ENCODE assay signal across 16 mouse cellular contexts in the genomic region with DNA sequence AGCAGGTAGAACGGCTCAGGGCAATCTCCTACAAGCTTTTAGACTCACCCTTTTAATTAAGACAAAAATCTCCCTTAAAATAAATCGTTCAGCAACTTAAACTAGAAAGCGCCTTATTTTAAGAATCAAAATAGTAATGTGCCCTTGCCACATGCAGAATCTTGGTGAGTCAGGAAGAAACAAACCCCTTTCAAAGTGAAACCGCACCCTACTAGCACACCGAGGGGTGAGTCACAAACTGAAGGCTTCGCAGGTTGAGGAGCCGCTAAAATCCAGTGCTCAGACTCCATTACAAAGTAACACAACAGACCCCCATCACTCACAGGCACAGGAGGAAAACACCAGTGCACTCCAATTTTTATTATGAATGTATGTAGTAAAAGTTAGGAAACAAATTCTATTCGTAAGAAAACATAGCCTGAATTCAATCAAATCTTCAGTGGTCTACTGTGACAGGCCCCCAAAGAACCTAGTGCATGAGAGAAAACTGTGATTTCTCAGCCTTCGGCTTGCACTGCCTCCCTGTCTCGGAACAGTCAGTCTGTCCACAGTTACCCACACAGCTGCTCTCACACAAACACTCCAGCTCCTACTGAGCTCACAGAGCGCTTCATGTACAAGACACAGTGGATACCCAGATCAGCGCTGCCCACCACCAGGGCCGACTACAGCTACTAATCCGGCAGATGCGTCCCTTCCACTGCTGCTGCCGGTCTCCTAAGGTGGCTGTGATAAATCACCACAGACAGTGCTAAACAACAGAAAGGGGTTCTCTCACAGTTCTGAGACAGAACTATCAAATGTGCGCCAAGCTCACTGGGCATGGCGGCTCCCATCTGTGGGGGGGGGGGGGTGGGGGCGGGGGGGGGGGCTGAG. TPM values are rescaled to one million over a fixed set of nuclear protein-coding genes. Genes with fewer than 3 reads are reported as not detected.
DNase-seq lines count a peak whose midpoint lies in the region; ATAC-seq lines count a peak whose summit lies in the region.
"Had no signal": no experiment of that assay in that cellular context is flagged by ENCODE, and none has a peak within 500 bp of the region (broad histone marks: within the 10 kb centered on the region; RNA-seq: fewer than 3 reads in every experiment).

No protein-coding gene starts in this region.

- DNase-seq in hindbrain, embryonic 11.5 days (ENCODE audit: low spot score): no peak
- DNase-seq in midbrain, embryonic 10.5 days (ENCODE audit: low spot score): no peak
- peak; percentile 66 for DNase-seq in brain, adult 2 months (ENCODE audit: low read depth, low spot score)
- DNase-seq: cerebellum, adult 8-10 months; heart, adult 11 months; heart, postnatal 14 days; kidney, adult 2 months; lung, postnatal 10 days; right cerebral cortex, postnatal 25 days had no signal

- no peaks in the 10 kb centered on the region for H3K27me3 ChIP-seq in hindbrain, embryonic 11.5 days (ENCODE audit: control insufficient read depth, insufficient read depth, low read length)
- no peaks in the 10 kb centered on the region for H3K27me3 ChIP-seq in hindbrain, embryonic 16.5 days (replicated peaks; ENCODE audit: control insufficient read depth, insufficient read depth, low read length)
- no peaks in the 10 kb centered on the region for H3K27me3 ChIP-seq in midbrain, embryonic 13.5 days
- H3K27me3 ChIP-seq in midbrain, embryonic 10.5 days (ENCODE audit: low read depth, poor library complexity, severe bottlenecking): no peaks in the 10 kb centered on the region
- no peaks in the 10 kb centered on the region for H3K27me3 ChIP-seq in neural tube, embryonic 14.5 days (ENCODE audit: control insufficient read depth, insufficient read depth, low read length)
- no peaks in the 10 kb centered on the region for H3K27me3 ChIP-seq in forebrain, embryonic 16.5 days (replicated peaks; ENCODE audit: control insufficient read depth, insufficient read depth, low read length)
- H3K27me3 ChIP-seq: forebrain, embryonic 15.5 days had no signal

- H3K27ac ChIP-seq in hindbrain, embryonic 11.5 days (ENCODE audit: low read depth, low read length): 0 out of 2 replicates have a peak overlapping the region, but pooled peaks have one; percentile 17
- H3K27ac ChIP-seq in hindbrain, embryonic 16.5 days (ENCODE audit: low read depth, low read length): no peak overlapping the region
- H3K27ac ChIP-seq in midbrain, embryonic 13.5 days: no peak overlapping the region
- H3K27ac ChIP-seq in midbrain, embryonic 10.5 days (replicated peaks): no peak overlapping the region
- H3K27ac ChIP-seq in neural tube, embryonic 14.5 days (ENCODE audit: low read depth, low read length): no peak overlapping the region; the same call in 1 of the 2 replicates
- no peak overlapping the region for H3K27ac ChIP-seq in forebrain, embryonic 16.5 days (ENCODE audit: low read length)
- H3K27ac ChIP-seq: forebrain, embryonic 15.5 days had no signal

- no peaks in the 10 kb centered on the region for H3K4me1 ChIP-seq in hindbrain, embryonic 11.5 days (replicated peaks; ENCODE audit: control insufficient read depth, insufficient read depth, low read length)
- peaks cover 10% of the 10 kb centered on the region for H3K4me1 ChIP-seq in hindbrain, embryonic 16.5 days (ENCODE audit: control insufficient read depth, insufficient read depth, low read depth, low read length)
- peaks cover 26% of the 10 kb centered on the region for H3K4me1 ChIP-seq in midbrain, embryonic 13.5 days (replicated peaks)
- peaks cover 39% of the 10 kb centered on the region for H3K4me1 ChIP-seq in midbrain, embryonic 10.5 days
- peaks cover 24% of the 10 kb centered on the region for H3K4me1 ChIP-seq in neural tube, embryonic 14.5 days (ENCODE audit: control insufficient read depth, insufficient read depth, low read length)
- peaks cover 12% of the 10 kb centered on the region for H3K4me1 ChIP-seq in forebrain, embryonic 16.5 days (replicated peaks; ENCODE audit: control insufficient read depth, insufficient read depth, low read length)

- WGBS in hindbrain, embryonic 11.5 days: 70% methylated on average over 18 of the region's 19 CpGs
- 59% methylated on average over 17 of the region's 19 CpGs for WGBS in hindbrain, embryonic 16.5 days
- 73% methylated on average over 18 of the region's 19 CpGs for WGBS in midbrain, embryonic 13.5 days
- 80% methylated on average over 19 of the region's 19 CpGs for WGBS in midbrain, embryonic 10.5 days
- WGBS in neural tube, embryonic 14.5 days: 54% methylated on average over 17 of the region's 19 CpGs
- 75% methylated on average over 17 of the region's 19 CpGs for WGBS in forebrain, embryonic 16.5 days

- no peaks in the 10 kb centered on the region for H3K36me3 ChIP-seq in hindbrain, embryonic 11.5 days (ENCODE audit: control insufficient read depth, insufficient read depth, low read length)
- H3K36me3 ChIP-seq in hindbrain, embryonic 16.5 days (ENCODE audit: control insufficient read depth, insufficient read depth, low read length): no peaks in the 10 kb centered on the region
- no peaks in the 10 kb centered on the region for H3K36me3 ChIP-seq in midbrain, embryonic 13.5 days
- no peaks in the 10 kb centered on the region for H3K36me3 ChIP-seq in midbrain, embryonic 10.5 days
- no peaks in the 10 kb centered on the region; the same call in 1 of the 2 replicates for H3K36me3 ChIP-seq in neural tube, embryonic 14.5 days (ENCODE audit: control insufficient read depth, insufficient read depth, low read length)
- no peaks in the 10 kb centered on the region for H3K36me3 ChIP-seq in forebrain, embryonic 16.5 days (ENCODE audit: control insufficient read depth, insufficient read depth)
- H3K36me3 ChIP-seq: forebrain, embryonic 15.5 days had no signal

- H3K9ac ChIP-seq in hindbrain, embryonic 11.5 days (ENCODE audit: low read depth, low read length): no peak overlapping the region
- H3K9ac ChIP-seq in hindbrain, embryonic 16.5 days (ENCODE audit: low read depth, low read length): no peak overlapping the region
- H3K9ac ChIP-seq in midbrain, embryonic 13.5 days (replicated peaks): 0 out of 2 replicates have a peak overlapping the region, but pooled peaks have one; percentile 33
- no peak overlapping the region for H3K9ac ChIP-seq in neural tube, embryonic 14.5 days (replicated peaks; ENCODE audit: low read depth, low read length)
- no peak overlapping the region for H3K9ac ChIP-seq in forebrain, embryonic 16.5 days (replicated peaks; ENCODE audit: low read depth, low read length)
- H3K9ac ChIP-seq: forebrain, embryonic 15.5 days had no signal

- no peaks in the 10 kb centered on the region for H3K9me3 ChIP-seq in hindbrain, embryonic 11.5 days (ENCODE audit: control insufficient read depth, low read length)
- no peaks in the 10 kb centered on the region for H3K9me3 ChIP-seq in hindbrain, embryonic 16.5 days (ENCODE audit: control insufficient read depth, low read length)
- no peaks in the 10 kb centered on the region for H3K9me3 ChIP-seq in midbrain, embryonic 13.5 days
- no peaks in the 10 kb centered on the region for H3K9me3 ChIP-seq in midbrain, embryonic 10.5 days (replicated peaks)
- H3K9me3 ChIP-seq in neural tube, embryonic 14.5 days (ENCODE audit: control insufficient read depth, low read length): no peaks in the 10 kb centered on the region
- H3K9me3 ChIP-seq in forebrain, embryonic 16.5 days (ENCODE audit: control insufficient read depth, low read length): no peaks in the 10 kb centered on the region
- H3K9me3 ChIP-seq: forebrain, embryonic 15.5 days had no signal

- no peak overlapping the region for H3K4me2 ChIP-seq in hindbrain, embryonic 11.5 days (replicated peaks; ENCODE audit: low read depth, low read length)
- no peak overlapping the region for H3K4me2 ChIP-seq in hindbrain, embryonic 16.5 days (ENCODE audit: low read length)
- H3K4me2 ChIP-seq in midbrain, embryonic 13.5 days (replicated peaks): no peak overlapping the region
- no peak overlapping the region for H3K4me2 ChIP-seq in neural tube, embryonic 14.5 days (ENCODE audit: low read depth, low read length)
- no peak overlapping the region for H3K4me2 ChIP-seq in forebrain, embryonic 16.5 days (ENCODE audit: low read length)
- H3K4me2 ChIP-seq: forebrain, embryonic 15.5 days had no signal

- no peak for ATAC-seq in hindbrain, embryonic 11.5 days (ENCODE audit: low FRiP score)
- ATAC-seq in hindbrain, embryonic 16.5 days: no peak
- no peak for ATAC-seq in midbrain, embryonic 13.5 days
- peak; percentile 33; the same call in 1 of the 2 replicates for ATAC-seq in neural tube, embryonic 14.5 days (ENCODE audit: low read depth)
- ATAC-seq in megakaryocyte progenitor cell, adult 5-6 weeks (replicated peaks; ENCODE audit: poor library complexity): no peak
- no peak for ATAC-seq in forebrain, embryonic 16.5 days
- ATAC-seq: forebrain, embryonic 15.5 days had no signal

- H3K4me3 ChIP-seq in hindbrain, embryonic 11.5 days (ENCODE audit: low read depth, low read length): no peak overlapping the region
- no peak overlapping the region for H3K4me3 ChIP-seq in hindbrain, embryonic 16.5 days (ENCODE audit: low read length)
- H3K4me3 ChIP-seq in midbrain, embryonic 13.5 days (replicated peaks): no peak overlapping the region
- no peak overlapping the region for H3K4me3 ChIP-seq in midbrain, embryonic 10.5 days
- no peak overlapping the region for H3K4me3 ChIP-seq in neural tube, embryonic 14.5 days (ENCODE audit: low read depth, low read length)
- H3K4me3 ChIP-seq in forebrain, embryonic 16.5 days (replicated peaks; ENCODE audit: low read length): no peak overlapping the region
- H3K4me3 ChIP-seq: forebrain, embryonic 15.5 days; myocyte had no signal

RNA-seq across cellular contexts. Expression of gene Auh, which starts 46.2 kb away (rescaled TPM):
- 44.3 and 46.9 TPM in 2 replicates for polyA plus RNA-seq in hindbrain, embryonic 11.5 days (2014; fragmentation: Nextera tagmentation; extraction: Ambion mirVana)
- polyA plus RNA-seq in hindbrain, embryonic 16.5 days (2015; fragmentation: Nextera tagmentation; extraction: Ambion mirVana): 66.5 and 75.0 TPM in 2 replicates
- 57.1 and 58.4 TPM in 2 replicates for polyA plus RNA-seq in midbrain, embryonic 13.5 days (2015; fragmentation: Nextera tagmentation; extraction: Ambion mirVana)
- 35.2 and 35.8 TPM in 2 replicates for polyA plus RNA-seq in midbrain, embryonic 10.5 days (2016; fragmentation: Nextera tagmentation; extraction: Ambion mirVana)
- polyA plus RNA-seq in neural tube, embryonic 14.5 days (2014; fragmentation: Nextera tagmentation; extraction: Ambion mirVana): 63.6 and 65.8 TPM in 2 replicates
- 34.3 and 35.9 TPM in 2 replicates for total RNA-seq in megakaryocyte progenitor cell, adult 5-6 weeks (2015)
- 32.4 and 34.3 TPM in 2 replicates for total RNA-seq in megakaryocyte progenitor cell, adult 5-6 weeks (2017)
- 60.9 and 63.5 TPM in 2 replicates for polyA plus RNA-seq in forebrain, embryonic 16.5 days (2015; fragmentation: Nextera tagmentation; extraction: Ambion mirVana)
